Mouse (Mus musculus): ENCODE measurements around the gene Usp46. TPM values are rescaled to one million over a fixed set of nuclear protein-coding genes. Genes with fewer than 3 reads are reported as not detected.
A peak's percentile ranks its signal among the peaks of the same experiment; 100 is the strongest.

Gene Usp46
- polyA plus RNA-seq, 1 experiment from 2014 or later, result 30.4 TPM

DNA sequence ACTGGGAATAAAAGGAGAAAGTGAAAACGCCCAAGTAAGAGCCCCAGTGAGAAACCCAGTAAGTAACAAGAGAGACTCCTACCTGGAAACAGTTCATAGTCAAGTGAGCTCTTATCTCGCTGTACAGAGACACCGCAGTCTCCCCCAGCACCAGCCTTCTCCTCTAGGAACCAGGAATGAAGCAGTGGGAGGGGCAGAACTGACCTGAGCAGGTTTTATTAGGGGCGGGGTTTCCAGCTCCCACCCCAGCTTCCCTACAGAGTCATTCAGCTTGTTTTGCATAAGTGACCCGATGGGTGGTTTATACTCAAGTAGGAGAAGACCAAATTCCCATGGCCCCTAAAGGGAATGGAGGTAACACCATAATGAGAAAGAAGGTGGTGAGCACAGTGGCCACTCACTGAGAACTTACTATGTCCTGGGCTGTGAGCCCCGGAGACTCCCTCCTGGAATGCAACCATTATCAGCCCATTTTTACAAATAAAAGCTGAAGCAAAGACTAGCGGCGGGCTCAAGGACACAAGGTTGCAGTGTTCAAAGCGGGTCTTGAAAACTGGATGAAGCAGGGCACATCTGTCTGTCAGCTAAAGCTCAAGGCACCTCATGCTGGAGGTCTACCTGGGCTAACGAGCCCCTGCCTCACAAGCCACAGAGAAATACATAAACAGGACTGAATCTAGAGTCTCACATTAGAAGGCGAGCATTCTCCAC lies 2.5 kb downstream of the Usp46 start:
- Histone ChIP-seq H3K9me3 (no peaks in the 10 kb centered on the region), H3K27ac (no peak overlapping the region), H3K36me3 (no peaks in the 10 kb centered on the region), H3K27me3 (no peaks in the 10 kb centered on the region), H3K4me1 (replicated peaks) (peaks cover 52% of the 10 kb centered on the region), H3K4me2 (peak overlapping the region; percentile 86), H3K9ac (no peak overlapping the region), H3K4me3 (no peak overlapping the region)
- 48% methylated on average over 11 of the region's 11 CpGs for WGBS
- no peak for ATAC-seq (ENCODE audit: low FRiP score)

DNA sequence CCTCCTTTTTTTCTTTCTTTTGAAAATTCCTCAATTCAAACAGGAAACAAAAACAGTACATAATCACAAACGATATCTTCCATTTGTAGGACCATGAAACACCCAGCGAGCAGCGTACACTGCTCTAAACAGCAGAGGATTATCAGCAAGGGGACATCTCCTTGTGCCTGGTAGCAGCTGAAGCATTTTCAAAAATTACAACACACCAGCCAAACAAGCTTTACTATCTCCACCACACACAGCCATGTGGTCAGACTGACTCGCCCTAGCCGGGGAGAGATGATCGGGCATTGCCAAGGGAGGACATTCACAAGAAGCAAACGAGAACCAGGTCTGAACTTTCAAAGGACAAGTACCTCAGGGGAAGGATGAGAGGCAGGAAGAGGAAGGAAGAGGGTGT lies 3.4 kb downstream of the Usp46 start:
- no peak overlapping the region for H3K9ac ChIP-seq
- peak overlapping the region; percentile 86; the same call in 1 of the 2 replicates for H3K4me2 ChIP-seq
- no peak for ATAC-seq (ENCODE audit: low FRiP score)
- no peak overlapping the region for H3K27ac ChIP-seq
- H3K9me3 ChIP-seq, result no peaks in the 10 kb centered on the region
- peaks cover 54% of the 10 kb centered on the region for H3K4me1 ChIP-seq (replicated peaks)
- WGBS, result 90% methylated on average over 7 of the region's 7 CpGs
- no peak overlapping the region for H3K4me3 ChIP-seq
- no peaks in the 10 kb centered on the region for H3K36me3 ChIP-seq
- H3K27me3 ChIP-seq, result no peaks in the 10 kb centered on the region

DNA sequence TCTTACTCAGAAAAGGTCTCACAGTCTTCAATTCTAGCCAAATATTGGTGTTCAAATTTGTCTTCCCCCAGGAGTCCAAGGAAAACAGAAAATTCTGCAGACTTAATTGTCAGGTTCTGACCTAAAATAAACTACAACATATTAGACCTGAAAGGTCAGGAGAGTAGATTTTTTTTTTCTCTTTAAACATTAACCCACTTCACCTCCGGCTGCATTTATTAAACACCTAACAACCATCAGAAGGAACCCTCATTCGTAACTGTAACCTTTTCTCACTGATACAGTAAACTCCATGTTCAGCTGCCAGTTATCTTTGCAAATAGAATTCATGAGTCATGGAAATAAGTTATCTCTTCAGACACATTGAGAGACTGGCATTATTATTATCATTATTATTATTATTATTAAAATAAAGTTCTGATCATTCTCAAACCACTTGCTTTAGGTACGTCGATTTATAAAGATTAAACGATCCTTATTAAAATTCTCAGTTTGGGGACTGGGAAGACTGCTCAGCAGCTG lies 4.9 kb downstream of the Usp46 start:
- peaks cover 49% of the 10 kb centered on the region for H3K4me1 ChIP-seq (replicated peaks)
- H3K9me3 ChIP-seq, result no peaks in the 10 kb centered on the region
- no peak overlapping the region for H3K4me2 ChIP-seq
- no peaks in the 10 kb centered on the region for H3K36me3 ChIP-seq
- H3K27ac ChIP-seq, result no peak overlapping the region
- no peak overlapping the region for H3K4me3 ChIP-seq
- H3K27me3 ChIP-seq, result no peaks in the 10 kb centered on the region
- ATAC-seq (ENCODE audit: low FRiP score), result no peak
- WGBS, result 93% methylated on average over 5 of the region's 5 CpGs
- no peak overlapping the region for H3K9ac ChIP-seq

DNA sequence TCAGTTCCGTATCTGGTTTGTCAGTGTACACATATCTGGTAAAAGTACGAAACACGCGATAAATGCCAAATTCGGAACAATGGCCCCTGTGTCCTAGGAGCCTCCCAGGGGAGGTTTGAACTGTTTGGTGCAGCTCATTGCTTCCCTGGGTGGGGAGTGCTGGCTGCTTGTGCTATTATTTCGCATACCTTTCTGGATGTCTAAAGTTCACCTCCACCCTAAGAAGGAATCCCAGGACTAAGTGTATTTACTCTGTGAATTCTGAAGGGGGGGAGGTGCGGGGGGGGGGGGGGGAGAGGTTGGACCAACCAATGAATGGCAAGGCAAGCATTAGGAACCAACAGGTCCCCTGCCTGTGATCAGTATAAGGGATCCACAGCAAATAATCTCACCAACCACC lies 6.0 kb downstream of the Usp46 start:
- WGBS, result 90% methylated on average over 7 of the region's 7 CpGs
- Histone ChIP-seq H3K9me3 (no peaks in the 10 kb centered on the region), H3K27ac (no peak overlapping the region), H3K4me2 (no peak overlapping the region), H3K4me1 (replicated peaks) (peaks cover 46% of the 10 kb centered on the region), H3K9ac (no peak overlapping the region), H3K27me3 (no peaks in the 10 kb centered on the region), H3K4me3 (no peak overlapping the region), H3K36me3 (no peaks in the 10 kb centered on the region)
- no peak for ATAC-seq (ENCODE audit: low FRiP score)

DNA sequence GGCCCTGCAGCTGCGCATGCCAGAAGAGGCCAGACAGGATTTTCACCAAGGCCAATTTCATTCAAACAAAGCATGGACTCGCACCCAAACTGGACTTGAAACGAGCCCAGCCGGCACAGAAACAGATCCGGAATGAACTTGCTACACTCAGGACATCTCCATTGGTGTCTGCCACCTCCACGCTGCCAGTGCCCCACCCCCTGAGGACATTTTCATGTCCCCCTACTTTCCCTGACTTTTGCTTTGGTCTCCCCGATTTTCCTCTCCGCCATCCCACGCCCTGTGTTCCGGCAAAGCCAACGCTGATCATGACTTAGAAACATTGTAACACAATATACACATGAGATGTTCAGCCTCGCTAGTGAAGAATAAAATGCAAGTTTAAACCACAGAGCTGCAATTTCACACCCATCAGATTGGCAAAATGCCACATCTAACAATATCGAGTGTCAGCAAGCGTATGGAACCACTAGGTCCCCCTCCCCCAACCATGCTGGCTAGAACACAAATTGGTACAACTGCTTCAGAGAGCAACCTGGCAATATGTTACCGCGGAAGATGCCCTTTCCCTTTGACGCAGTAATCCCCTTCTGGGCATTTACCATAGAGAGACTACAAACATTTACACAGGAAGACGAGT lies 6.7 kb downstream of the Usp46 start:
- no peak for ATAC-seq (ENCODE audit: low FRiP score)
- Histone ChIP-seq H3K4me1 (replicated peaks) (peaks cover 39% of the 10 kb centered on the region), H3K27me3 (no peaks in the 10 kb centered on the region), H3K27ac (peak overlapping the region; percentile 46), H3K36me3 (no peaks in the 10 kb centered on the region), H3K4me3 (no peak overlapping the region), H3K9me3 (no peaks in the 10 kb centered on the region), H3K9ac (no peak overlapping the region), H3K4me2 (no peak overlapping the region; the same call in 1 of the 2 replicates)
- 76% methylated on average over 18 of the region's 18 CpGs for WGBS

DNA sequence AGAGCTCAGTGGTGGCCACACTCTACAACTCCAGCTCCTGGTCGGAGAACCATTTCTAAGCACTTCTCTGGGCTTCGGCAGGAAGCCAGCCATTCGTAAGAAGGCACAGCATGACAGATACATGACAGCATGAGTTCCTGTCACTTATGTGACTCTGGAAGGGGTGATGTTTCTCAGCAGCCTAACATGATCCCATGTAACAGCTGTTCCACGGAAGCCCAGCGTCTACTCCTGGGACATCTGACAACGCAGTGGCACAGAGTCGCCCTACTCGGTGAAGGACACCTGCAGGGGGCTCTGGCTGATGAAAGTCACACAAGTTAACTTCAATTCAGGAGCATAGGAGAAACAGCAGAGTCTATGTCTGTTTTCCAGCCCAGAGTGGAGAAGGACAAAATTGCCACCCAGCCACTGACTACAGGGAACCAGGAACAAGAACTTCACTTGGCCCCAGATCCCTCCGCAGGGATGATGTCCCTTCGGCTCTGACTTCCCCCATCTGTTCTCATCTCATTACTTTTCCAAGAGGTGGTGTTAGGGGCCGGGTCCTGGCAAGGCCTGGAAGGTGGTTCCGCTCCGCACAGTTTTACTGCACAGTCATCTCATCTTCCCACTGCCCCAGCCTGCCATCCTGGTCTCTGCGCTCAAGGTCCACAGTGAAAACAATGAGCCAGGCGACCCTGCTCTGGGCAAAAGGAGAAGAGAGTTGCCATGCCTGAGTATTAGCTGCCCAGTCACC lies 15.9 kb downstream of the Usp46 start:
- H3K27ac ChIP-seq, result 0 out of 2 replicates have a peak overlapping the region, but pooled peaks have one; percentile 4
- no peaks in the 10 kb centered on the region; the same call in 1 of the 2 replicates for H3K9me3 ChIP-seq
- WGBS, result 87% methylated on average over 15 of the region's 15 CpGs
- no peaks in the 10 kb centered on the region for H3K27me3 ChIP-seq
- ATAC-seq (ENCODE audit: low FRiP score), result no peak
- peaks cover 24% of the 10 kb centered on the region for H3K4me1 ChIP-seq (replicated peaks)
- H3K4me2 ChIP-seq, result no peak overlapping the region
- no peak overlapping the region for H3K4me3 ChIP-seq
- H3K9ac ChIP-seq, result no peak overlapping the region
- no peaks in the 10 kb centered on the region for H3K36me3 ChIP-seq

DNA sequence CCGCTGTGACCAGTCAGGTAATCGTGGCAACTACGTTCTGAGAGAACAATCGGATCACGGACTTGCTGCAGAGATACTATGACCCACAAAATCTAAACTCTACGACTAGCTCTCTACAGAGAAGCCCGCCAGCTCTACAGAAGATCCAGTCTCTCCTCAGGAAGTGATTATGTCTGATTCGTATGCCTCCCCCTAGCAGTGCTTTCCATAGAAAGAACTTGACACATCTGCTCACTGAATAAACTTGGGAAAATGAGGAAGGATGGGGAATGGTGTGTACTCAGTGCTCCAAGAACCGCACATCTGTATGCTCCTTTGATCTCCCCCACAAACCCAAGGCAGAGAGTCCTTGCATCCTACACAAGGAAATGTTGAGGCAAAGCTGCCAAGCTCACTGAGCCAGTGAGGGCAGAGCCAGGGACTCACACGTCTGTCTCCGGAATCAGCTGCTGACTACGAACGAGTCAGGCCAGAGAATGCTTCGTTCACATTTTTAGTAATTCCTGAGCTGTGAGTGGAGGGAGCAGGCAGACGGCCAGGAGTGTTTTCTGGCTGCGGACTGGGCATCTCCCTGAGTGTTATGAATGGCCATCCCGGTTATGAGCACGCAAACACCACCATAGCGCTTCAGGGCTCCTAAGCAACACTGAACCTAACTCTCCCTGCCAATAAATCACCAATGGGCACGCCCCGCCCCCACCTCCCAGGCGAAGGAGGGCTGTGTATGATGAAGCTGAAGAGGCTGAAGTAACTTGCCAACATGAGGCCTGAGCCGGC lies 16.6 kb downstream of the Usp46 start:
- WGBS, result 87% methylated on average over 23 of the region's 23 CpGs
- Histone ChIP-seq H3K27ac (0 out of 2 replicates have a peak overlapping the region, but pooled peaks have one; percentile 4), H3K4me3 (no peak overlapping the region), H3K9ac (no peak overlapping the region), H3K9me3 (no peaks in the 10 kb centered on the region; the same call in 1 of the 2 replicates), H3K4me2 (no peak overlapping the region), H3K4me1 (replicated peaks) (peaks cover 24% of the 10 kb centered on the region), H3K27me3 (no peaks in the 10 kb centered on the region), H3K36me3 (no peaks in the 10 kb centered on the region)
- peak; percentile 52; the same call in 1 of the 2 replicates for ATAC-seq (ENCODE audit: low FRiP score)

DNA sequence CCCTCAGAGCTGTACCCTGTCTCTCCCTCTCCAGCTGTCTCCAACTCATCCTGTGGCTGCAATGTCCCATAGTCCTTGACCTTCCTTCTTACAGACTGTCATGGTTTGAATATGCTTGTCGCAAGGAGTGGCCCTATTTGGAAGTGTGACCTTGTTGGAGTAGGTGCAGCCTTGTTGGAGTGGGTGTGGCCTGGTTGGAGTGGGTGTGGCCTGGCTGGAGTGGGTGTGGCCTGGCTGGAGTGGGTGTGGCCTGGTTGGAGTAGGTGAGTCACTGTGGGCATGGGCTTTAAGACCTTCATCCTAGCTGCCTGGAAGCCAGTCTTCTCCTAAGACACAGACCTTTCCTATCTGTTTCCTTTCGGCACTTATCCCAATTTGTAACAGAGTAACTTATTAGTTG lies 17.3 kb downstream of the Usp46 start:
- no peak overlapping the region for H3K9ac ChIP-seq
- peaks cover 24% of the 10 kb centered on the region for H3K4me1 ChIP-seq (replicated peaks)
- no peak overlapping the region for H3K27ac ChIP-seq
- no peak overlapping the region for H3K4me2 ChIP-seq
- no peaks in the 10 kb centered on the region for H3K36me3 ChIP-seq
- WGBS, result 97% methylated on average over 2 of the region's 2 CpGs
- no peaks in the 10 kb centered on the region; the same call in 1 of the 2 replicates for H3K9me3 ChIP-seq
- H3K27me3 ChIP-seq, result no peaks in the 10 kb centered on the region
- ATAC-seq (ENCODE audit: low FRiP score), result no peak
- no peak overlapping the region for H3K4me3 ChIP-seq

DNA sequence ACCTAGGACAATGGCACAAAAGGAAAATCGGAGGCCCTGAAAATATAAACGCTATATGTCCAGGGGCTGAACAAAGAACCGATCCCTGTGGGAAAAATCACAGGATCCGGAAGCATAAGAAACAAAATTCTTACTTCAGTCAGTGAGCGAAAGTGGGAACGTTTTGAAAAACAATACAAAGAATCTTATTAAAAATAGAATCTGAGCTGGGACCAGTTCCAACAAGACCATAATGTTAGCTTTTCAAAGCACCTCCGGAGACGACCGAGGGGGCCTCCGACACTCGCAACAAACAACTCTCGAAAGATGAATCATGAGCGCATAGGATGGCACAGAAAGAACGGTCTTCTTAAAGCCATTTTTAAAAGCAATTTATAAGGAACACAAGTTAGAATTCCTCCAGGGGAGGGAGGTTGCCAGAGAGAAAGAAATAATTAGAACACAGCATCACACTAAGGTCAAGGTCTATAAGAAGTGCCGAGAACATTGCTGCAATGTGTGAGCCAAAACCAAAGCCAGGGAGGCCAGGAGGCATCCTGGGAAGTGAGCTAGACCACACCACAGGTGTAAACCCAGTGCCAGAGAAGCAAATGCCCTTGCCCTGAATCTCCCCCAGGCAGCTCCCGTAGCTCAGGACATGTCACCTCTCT lies 19.3 kb downstream of the Usp46 start:
- no peak for ATAC-seq (ENCODE audit: low FRiP score)
- 83% methylated on average over 16 of the region's 16 CpGs for WGBS

DNA sequence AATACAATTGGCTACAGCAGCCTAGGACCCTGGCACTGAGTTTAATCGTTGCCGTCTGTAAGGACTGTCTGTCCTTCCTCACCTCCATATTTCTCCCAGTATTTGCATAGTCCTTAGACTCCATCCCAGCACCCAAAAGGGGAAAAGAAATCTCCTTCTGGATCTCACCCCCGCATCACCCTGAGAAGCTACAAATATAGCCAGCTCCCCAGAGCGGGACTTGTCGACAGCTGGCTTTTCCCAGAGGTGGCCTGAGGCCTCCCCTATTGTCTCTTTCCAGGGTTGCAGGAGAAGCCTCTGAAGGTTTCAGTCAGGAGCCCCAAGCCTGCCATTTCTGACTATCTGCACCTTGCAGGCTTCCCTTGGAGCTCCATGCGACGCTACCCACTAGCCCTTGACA lies 23.6 kb downstream of the Usp46 start:
- Histone ChIP-seq H3K9me3 (no peaks in the 10 kb centered on the region; the same call in 1 of the 2 replicates), H3K4me2 (no peak overlapping the region), H3K27me3 (no peaks in the 10 kb centered on the region), H3K27ac (no peak overlapping the region), H3K9ac (no peak overlapping the region), H3K4me3 (no peak overlapping the region), H3K36me3 (peaks cover 2% of the 10 kb centered on the region; the same call in 1 of the 2 replicates), H3K4me1 (replicated peaks) (peaks cover 27% of the 10 kb centered on the region)
- ATAC-seq (ENCODE audit: low FRiP score), result no peak
- 73% methylated on average over 7 of the region's 7 CpGs for WGBS

More for the DNA sequence above, 19.3 kb downstream of the Usp46 start:
- 0 out of 2 replicates have a peak overlapping the region, but pooled peaks have one; percentile 45 for H3K27ac ChIP-seq
- H3K4me3 ChIP-seq, result no peak overlapping the region
- H3K4me2 ChIP-seq, result no peak overlapping the region
- no peaks in the 10 kb centered on the region for H3K36me3 ChIP-seq
- no peaks in the 10 kb centered on the region for H3K27me3 ChIP-seq
- H3K4me1 ChIP-seq (replicated peaks), result peaks cover 41% of the 10 kb centered on the region
- no peaks in the 10 kb centered on the region; the same call in 1 of the 2 replicates for H3K9me3 ChIP-seq
- H3K9ac ChIP-seq, result no peak overlapping the region

DNA sequence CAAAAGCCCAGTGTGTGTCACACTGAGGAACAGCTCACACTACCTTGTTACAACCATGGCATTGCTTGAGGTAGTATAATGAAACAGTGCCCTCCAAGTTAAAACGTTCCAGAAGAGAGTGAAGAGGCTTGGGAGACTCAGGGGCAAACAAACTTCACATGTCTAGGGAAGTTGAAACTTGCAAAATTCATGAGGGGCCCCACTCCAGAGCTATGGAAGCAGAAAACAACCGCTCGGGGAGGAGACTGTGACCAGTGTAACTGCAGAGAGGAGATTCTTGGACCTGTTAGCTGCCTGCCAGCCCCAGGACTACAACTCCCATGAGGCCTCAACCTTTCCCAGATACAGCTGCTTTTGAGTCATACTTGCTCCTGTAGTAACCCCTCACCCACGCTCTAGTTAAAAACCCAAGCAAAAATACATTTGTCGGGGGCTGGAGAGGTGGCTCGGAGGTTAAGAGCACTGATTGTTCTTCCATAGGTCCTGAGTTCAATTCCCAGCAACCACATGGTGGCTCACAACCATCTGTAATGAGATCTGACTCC lies 25.4 kb downstream of the Usp46 start:
- Histone ChIP-seq H3K4me3 (no peak overlapping the region), H3K9me3 (no peaks in the 10 kb centered on the region; the same call in 1 of the 2 replicates), H3K4me2 (no peak overlapping the region), H3K4me1 (replicated peaks) (peaks cover 19% of the 10 kb centered on the region), H3K36me3 (peaks cover 2% of the 10 kb centered on the region; the same call in 1 of the 2 replicates), H3K27ac (no peak overlapping the region), H3K9ac (no peak overlapping the region), H3K27me3 (no peaks in the 10 kb centered on the region)
- no peak for ATAC-seq (ENCODE audit: low FRiP score)
- 79% methylated on average over 6 of the region's 6 CpGs for WGBS

Data from hindbrain, embryonic 13.5 days (tissue).